Mouse (Mus musculus) thymus, postnatal 10 days (tissue): Measurements from ENCODE around the gene Slc39a11.

Experiments
- DNase-seq, 2 experiments: peaks; one replicate each; pipeline ENCODE4 v3.0.0; 2021; ENCODE audit warnings: low spot score in 2 of 2

The Slc39a11 gene

DNA sequence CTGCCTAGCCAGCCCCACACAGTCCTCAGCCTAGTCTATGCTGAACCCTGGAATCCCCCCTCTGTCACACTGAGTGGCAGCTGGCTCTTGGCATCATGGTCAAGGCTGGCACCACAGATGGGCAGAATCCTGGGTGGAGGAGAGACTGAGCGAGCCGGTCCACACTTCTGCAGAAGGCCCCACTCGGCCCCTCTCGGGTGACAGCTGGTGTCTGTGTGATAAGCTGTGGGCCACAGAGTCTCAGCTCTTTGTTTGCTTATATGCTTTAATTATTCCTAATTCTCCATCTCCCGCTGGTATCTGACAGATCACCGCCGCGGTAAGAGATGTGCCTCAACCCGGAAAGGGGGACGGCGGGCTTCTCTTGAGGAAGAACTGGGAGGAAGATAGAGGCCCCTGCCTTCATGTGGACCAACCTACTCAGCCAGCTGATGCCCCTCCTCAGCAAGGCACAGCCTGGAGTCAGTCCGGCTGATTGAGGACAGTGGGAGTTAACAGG is 182.5 kb downstream of the Slc39a11 start:
- no peak for DNase-seq

- DNase-seq = no peak
Observed at GRCm38 (mm10) chr11:113460118-113460517, 189.8 kb downstream of the Slc39a11 start.

DNA sequence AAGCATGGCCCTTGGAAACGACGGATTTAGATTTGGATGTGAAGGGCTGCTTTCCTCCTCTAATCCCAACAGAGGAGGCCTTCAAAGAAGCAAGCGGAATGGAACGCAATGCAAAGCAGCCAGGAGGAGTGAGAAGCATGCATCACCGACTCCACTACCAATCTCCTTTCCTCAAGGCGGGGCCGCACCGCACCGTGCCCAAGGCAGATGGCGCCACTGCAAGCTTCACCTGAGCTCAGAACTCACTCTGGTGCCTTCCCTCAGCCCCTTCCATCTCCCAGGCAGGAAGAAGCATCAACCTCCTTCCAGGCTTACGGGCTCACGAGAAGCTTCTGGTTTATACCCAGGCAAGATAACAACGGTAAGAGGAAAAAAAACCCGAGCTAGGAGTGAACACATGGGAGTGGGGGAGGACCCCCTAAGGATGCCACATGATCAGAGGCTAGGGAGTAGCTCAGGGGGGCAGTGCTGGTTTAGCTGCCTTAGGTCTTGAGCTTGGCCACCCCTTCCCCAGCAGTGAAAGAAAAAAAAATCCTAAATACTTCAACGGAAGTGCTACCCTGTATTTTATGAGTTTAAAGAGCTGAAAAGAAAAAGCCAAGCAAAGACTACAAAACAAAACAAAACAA is 191.2 kb downstream of the Slc39a11 start:
- DNase-seq = peak in 1 of 2 experiments; percentile 21

DNA sequence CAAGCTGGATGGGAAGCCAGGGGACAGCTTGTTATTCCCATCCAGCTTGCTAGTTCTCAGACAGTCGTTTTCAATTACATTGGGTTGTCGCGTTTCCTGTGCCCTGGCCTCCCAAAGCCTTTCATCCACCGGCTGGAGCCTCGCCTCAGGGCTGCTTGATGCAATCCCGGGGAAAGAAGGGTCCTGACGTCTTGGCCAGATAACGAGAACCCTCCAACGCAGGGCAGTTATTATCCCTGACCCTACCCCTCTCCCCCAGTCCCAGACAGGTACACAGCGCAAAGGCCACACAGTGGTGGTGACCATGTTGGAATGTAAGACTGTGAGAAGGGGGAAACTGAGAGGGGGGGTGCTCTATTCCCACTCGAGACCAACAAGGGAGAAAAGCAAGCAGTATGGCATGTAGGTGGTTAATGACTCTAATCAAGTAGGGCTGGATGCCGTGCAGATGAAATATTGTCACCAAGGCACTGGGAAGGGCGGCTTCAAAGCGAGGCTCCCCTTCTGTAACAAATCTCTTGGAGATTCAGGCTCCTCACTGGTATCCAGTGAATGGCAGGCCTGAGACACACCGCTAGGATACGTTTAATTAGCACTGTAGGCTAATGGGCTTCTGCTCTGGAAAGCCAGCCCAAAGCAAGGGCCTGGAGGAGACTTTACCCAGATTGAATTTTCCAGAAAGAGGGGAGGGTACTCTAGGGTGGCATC is 196.9 kb downstream of the Slc39a11 start:
- DNase-seq = no peak

GRCm38 (mm10) chr11:113451301-113451700 is 198.6 kb downstream of the Slc39a11 start:
- DNase-seq = no peak

DNA sequence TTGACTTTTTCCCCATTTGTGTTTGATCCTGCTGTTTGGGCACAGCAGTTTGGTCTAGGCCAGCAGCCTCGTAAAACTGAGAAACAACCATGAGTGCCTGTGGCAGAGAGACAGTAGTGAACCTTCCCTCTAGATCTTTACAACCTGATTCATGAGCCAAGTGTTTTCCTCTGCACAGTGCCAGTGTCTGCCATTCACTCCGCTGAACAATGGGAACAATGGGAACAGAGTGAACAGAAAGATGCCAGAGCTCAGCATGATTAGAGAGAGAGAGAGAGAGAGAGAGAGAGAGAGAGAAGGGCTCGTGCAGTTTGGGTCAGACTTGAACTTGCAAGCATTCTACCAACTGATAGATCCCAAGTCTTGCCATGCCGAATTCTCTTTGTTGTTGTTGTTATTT is 199.2 kb downstream of the Slc39a11 start:
- DNase-seq = no peak

- no peak for DNase-seq
Observed at GRCm38 (mm10) chr11:113450028-113450427, 199.9 kb downstream of the Slc39a11 start.

DNA sequence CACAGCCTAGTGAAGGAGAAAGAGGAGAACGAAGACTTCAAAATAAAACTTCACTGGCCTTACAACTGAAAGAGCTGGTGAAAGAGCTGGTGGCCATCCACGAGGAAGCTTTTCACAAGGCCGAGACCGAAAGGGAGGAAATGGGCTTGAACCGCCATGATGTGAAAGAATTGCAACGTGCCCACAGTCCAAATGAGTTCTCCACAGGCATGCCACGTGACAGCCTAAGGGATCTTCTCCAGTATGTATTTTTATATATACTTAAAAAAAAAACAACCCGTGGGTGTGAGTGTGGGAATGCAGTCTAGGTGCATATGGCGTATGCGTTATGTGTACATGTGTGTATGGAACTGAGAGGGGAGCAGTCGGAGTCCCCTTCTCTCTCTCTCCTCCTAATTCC is 207.8 kb downstream of the Slc39a11 start:
- DNase-seq = no peak

- no peak for DNase-seq
Observed at GRCm38 (mm10) chr11:113439328-113440030, 210.4 kb downstream of the Slc39a11 start.

GRCm38 (mm10) chr11:113438915-113439314 is 211.0 kb downstream of the Slc39a11 start:
- no peak for DNase-seq

- DNase-seq = no peak
Observed at GRCm38 (mm10) chr11:113437357-113437756, 212.5 kb downstream of the Slc39a11 start.

- DNase-seq = no peak
Observed at GRCm38 (mm10) chr11:113436299-113436698, 213.6 kb downstream of the Slc39a11 start.

- no peak for DNase-seq
Observed at GRCm38 (mm10) chr11:113435696-113436095, 214.2 kb downstream of the Slc39a11 start.

GRCm38 (mm10) chr11:113431161-113431560 is 218.7 kb downstream of the Slc39a11 start:
- DNase-seq = no peak

- DNase-seq = no peak
Observed at GRCm38 (mm10) chr11:113425882-113426281, 224.0 kb downstream of the Slc39a11 start.

DNA sequence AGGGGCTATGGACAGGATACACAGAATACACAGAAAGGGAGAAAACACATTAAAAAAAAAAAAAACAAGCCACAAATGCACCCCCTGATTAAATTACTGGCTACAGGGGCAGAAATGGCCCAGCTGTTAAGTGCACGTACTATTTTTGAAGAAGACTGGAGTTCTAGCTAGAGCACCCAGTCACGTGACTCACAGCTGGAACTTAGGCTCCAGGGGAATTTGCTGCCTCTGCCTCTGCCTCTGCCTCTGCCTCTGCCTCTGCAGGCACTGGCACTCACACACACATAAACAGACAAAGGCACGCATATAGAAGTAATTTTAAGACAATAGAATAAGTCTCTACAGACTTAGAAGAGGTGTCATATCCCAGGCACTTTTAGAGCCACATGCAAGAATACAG is 224.4 kb downstream of the Slc39a11 start:
- no peak for DNase-seq

GRCm38 (mm10) chr11:113424765-113425164 is 225.1 kb downstream of the Slc39a11 start:
- DNase-seq = no peak

- no peak for DNase-seq
Observed at GRCm38 (mm10) chr11:113422598-113422997, 227.3 kb downstream of the Slc39a11 start.

DNA sequence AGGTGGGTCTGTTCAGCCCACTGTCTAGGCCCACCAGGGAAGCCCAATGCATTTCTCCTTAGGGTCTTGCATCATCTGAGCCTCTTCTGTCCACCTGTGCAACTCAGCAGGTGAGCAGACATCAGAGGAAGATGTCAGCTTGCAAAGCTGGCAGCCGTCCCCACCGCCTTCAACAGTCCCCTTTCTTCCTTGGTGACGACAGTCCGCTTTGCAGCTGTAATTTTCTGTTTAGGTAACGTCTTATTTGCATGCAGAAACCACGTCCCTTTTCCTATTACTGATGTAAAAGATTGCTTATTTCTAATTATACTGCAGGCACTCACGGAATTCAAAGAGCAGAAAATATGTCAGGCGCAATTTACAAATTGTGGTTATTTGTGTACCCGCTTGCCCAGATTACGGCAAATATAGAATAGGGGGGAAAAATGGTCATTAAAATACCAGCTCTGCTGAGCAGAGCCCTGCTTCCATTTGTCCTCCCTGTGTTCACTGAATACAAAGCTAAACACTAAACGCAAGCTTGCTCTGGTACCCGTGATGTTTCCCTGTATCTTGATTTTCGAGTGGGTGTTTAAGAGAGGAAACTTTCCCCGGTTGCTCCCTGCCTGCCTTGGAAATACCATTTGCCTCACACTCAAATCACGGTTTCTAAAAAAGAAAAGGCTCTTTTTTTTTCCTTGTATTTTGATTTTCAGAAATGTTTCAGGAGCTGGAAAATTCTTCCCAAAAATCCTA is 230.8 kb downstream of the Slc39a11 start:
- DNase-seq = no peak

GRCm38 (mm10) chr11:113417948-113418347 is 231.9 kb downstream of the Slc39a11 start:
- no peak for DNase-seq

DNA sequence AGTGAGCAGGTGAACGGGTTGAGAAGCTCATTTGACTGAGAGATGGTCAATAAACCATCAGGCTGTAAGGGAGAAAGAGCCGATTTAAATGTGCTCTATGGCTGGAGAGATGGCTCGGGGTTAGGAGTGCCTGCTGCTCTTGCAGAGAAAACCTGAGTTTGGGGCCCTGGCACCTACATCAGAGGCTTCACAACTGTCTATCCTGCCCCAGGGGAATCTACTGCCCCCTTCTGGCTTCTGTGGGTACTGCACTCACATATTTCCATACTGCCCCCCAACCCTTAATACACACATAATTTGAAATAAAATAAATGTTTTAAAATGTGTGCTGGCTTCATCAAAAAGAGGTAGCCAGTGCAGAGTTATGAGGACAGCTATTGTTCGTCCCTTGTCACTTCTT is 237.3 kb downstream of the Slc39a11 start:
- peak in 1 of 2 experiments; percentile 35 for DNase-seq

- DNase-seq = no peak
Observed at GRCm38 (mm10) chr11:113411798-113412197, 238.1 kb downstream of the Slc39a11 start.
